Mouse (Mus musculus) cerebellum, postnatal 36 days (tissue): ENCODE measurements around the gene Prlr.

Source experiments
- DNase-seq, 2 experiments: peaks; one replicate each; pipeline ENCODE4 v3.0.0; 2021 to 2022; ENCODE audit warnings: mixed read lengths in 2 of 2

Prlr gene

DNA sequence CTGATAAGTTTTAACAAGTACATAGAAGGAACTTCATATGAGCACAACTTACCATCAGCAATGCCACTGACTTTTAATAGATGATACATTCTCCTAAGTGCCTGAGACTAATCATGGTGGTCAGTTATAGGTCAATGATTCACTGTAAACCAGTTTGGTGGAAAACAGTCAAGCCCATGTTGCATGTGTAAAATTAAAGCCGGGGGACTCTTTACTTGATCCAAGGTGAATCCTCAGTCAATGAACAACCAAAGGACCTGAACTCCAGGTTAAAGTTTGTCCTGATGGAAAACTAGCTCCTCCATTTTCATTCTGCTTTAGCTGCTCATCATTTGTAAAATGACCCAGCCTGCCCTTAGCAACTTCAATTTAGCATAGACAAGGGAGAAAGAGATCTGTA is 155.5 kb downstream of the Prlr start:
- DNase-seq, result no peak

DNA sequence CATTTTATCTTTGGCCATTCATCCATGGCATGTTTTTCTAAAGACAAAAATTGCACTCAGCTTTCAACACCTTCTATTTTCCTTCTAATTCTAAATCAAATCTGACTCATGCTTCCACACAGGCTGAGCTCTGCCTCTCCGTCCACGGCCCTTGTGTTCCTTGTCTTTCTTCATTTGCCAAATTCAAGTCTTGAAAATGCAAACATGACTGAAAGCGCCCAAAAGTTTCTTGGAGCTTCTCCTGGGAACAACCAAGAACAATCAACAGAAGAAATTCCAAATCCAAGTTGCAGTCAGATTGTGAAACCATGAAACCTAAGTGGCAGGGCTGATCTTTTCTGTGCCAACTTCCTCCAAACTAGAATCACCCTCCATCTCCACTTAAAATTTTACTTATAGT is 161.6 kb downstream of the Prlr start:
- DNase-seq, result no peak

DNA sequence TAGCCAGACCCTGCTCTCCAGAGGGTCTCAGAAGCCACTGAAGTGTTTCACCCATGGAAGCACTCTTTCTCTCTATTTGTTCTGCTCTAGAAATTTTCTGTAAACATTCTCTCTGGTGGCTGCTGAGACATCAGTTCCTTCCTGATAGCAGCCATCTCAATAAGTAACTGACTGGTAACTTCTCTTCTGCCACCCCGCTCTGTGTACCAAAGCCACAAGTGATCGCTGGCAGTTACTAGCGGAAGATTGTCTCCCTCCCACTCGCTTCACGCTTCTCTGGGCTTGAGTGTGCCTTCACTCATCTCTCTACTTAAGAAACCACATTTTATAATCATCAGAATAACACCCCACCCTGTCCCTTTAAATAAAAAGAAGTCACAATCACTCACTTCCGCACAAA is 170.0 kb downstream of the Prlr start:
- DNase-seq, result no peak

DNA sequence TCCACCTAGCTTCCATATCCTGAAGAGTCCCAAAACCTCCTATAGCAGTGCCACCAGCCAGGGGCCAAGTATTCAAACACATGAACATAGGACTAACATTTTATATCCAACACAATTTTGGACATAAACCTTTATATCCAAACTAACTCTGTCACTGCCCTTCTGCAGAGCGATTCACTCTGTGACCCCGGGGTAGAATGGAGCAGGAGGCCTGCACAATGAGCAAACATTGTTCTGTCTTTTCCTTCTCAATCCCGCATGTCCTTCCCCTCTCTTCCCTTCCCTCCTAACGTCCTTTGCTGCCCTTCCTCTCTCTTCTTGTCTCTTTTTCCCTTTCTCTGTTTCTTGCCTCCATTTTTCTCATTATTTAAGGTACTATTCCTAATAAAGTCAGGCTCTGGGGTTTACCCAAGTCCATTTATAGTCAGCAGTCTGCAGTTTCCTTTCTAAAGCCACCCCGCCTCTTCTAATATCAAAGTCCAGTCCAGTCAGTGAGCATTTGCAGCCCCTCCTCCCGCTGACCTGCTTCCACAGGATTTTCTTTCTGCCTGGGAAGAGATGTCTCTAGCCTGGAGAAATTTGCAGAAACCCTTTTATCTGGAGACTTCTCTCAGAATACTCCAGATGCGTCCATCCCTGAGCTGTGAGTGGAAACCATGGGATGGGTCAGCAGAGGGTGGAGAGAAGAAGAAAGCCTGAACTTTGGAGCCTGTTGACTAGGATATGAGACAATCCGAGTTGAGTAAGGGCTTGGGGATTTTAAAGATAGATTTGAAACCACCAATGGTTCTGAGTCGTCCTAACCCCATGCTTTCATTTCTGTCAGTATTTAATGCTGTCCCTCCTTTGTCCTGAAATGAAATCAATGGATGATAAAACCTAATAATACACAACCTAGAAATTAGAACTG is 181.3 kb downstream of the Prlr start, which contains the start of gene Agxt2:
TSS of gene Agxt2 (plus strand) at position 494 of the 910 bp plus-strand sequence.
- no peak for DNase-seq

DNA sequence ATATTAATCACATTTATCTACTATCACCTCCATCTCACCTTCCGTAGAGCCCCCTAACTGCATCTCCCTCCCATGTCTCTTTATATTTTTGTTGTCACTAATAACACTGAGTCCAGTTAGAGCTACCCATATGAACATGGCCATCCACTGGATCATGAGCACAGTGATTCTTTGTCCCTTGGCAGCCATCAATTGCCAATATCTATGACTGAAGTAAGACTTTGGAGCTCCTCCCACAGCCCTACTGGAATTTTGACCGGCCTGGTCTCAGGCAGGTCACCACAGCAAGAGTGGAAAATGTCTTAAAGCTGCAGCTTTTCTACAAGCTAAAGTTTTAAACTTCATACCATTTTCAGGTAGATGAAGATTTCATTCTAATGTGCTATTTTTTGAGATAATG is 189.3 kb downstream of the Prlr start:
- DNase-seq, result no peak

DNA sequence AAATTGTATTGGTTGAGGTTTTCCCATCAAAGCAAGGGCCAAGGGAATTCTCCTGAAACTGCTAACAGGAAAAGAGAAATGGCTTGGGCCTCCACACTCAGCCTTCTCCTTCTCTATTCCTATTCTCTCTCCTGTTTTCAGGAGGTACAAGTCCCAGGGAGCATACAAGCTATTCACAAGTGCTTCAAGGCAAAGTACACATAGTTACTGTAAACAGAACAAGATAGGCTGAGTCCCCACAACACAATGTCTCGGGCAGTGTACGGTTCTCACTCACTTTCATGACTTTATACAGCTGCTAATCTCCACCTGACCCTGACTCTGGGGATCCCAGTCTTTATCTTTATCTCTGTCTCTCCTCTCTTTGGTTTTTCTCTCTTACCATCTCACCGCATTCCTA is 198.4 kb downstream of the Prlr start:
- no peak for DNase-seq

DNA sequence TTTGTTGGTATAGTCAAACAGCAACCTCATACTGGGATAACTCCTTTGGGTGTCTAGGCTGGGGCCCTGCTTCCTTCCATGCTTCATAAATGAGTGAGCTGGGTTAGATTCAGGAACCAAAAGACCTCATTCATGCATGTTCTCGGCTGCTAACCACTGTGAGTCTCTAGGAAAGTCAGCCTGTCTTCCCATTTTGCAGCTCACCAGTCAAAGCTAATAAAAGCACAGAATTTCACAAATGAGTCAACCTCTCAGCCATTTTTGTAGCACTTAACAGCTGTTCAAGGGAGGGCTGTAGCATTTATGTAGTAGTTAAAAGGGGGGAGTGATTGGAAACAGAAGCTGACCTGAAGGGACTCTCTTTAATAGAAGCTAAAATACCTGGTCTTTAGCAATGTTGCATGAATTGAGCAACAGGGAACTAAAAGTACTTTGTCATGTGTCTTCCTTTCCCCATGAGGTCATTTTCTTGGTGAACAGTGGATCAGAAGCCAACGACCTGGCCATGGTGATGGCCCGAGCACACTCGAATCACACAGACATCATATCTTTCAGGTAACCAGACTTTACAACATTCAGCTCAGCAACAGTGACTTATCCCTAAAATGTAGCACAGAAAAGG is 201.4 kb downstream of the Prlr start:
- DNase-seq, result no peak

DNA sequence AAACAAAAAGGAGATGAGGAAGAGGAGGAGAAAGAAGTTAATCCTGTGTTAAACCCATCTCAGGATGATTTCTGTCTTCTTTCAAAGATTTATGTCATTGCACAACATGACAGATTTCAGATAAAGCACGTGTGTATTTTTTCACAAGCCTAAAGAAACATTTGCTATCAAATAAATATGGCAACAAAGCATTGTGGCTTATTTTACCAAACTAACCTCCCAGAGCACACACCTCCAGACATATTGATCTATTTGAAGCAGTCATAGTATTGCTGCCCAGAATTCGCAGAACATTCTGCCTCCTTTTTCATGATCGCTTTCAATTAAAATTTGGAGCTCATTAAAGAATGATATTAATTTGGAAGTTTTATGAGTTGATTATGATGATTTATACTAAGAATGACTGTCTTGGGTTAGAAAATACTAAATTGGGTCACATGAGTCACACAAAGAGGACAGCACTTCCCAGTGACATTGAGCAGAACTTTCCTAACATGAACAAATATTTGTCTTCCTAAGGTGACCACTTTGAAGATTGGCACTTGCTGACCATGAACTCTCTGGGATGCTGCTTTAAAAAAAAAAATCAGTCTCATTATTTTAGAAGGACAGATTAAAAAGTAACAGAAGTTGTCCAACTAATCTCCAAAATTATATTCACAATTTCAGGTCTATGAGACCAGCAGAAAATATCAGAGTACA is 202.9 kb downstream of the Prlr start:
- DNase-seq, result no peak

DNA sequence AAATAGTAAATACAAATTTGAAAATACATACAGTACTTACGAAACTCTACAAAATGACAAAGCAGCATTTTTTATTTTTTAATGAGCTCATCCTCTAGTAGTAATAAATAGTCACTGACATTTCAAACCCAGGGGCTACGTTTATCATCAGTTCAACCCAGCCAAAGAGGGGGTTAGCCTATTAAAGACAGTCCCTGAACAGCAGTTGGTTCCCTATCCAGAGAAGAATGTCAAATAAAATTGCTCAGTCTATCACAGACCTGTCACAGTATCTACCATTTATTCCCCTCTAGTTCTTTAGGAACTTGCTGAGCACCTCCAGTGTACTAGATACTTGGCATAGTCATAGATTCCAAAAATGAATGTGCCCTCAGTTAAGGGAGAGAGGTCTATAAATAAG is 210.2 kb downstream of the Prlr start:
- DNase-seq, result no peak
